Comparison of ENCODE assay signal across 28 mouse cellular contexts in genomic region chr6:91186934-91187333, GRCm38 (mm10). TPM values are rescaled to one million over a fixed set of nuclear protein-coding genes. Genes with fewer than 3 reads are reported as not detected.
DNase-seq lines count a peak whose midpoint lies in the region.
"Had no signal": no experiment of that assay in that cellular context is flagged by ENCODE, and none has a peak within 500 bp of the region (broad histone marks: within the 10 kb centered on the region; RNA-seq: fewer than 3 reads in every experiment).

No protein-coding gene starts in this region.

- peak; percentile 76 to 81 for DNase-seq in cerebellum, postnatal 10 days
- DNase-seq in cerebellum, adult 8-10 months = no peak
- DNase-seq in heart, adult 11 months = peak; percentile 92
- no peak for DNase-seq in heart, embryonic 10.5 days (ENCODE audit: low spot score)
- peak; percentile 42 for DNase-seq in left cerebral cortex, postnatal 4 days
- no peak for DNase-seq in left cerebral cortex, adult 11 months (ENCODE audit: low spot score)
- DNase-seq in fibroblast of lung, adult 2 months (ENCODE audit: low read depth) = peak; percentile 57
- no peak for DNase-seq in kidney, adult 18-20 months
- DNase-seq: adrenal gland, adult 2 months; cerebellum, adult 9-11 months; gastrocnemius, postnatal 25 days; heart, adult 2 months; kidney, adult 2 months; kidney, postnatal 4 days; lung, embryonic 14.5 days; right cerebral cortex, postnatal 4 days; thymus, adult 18-20 months had no signal

- H3K4me3 ChIP-seq in heart, embryonic 10.5 days = no peak overlapping the region
- H3K4me3 ChIP-seq: embryonic facial prominence, embryonic 12.5 days; erythroblast, embryonic 14.5 days; forebrain, embryonic 12.5 days; heart, adult 2 months; heart, embryonic 15.5 days; midbrain, embryonic 10.5 days; myocyte; neural tube, embryonic 12.5 days had no signal

- 80% methylated on average over 6 of the region's 6 CpGs for WGBS in heart, embryonic 10.5 days

- intact Hi-C loops in left cerebral cortex, postnatal 4 days (cut with DNase I) = no loop called here

- peaks cover 18% of the 10 kb centered on the region for H3K27me3 ChIP-seq in heart, embryonic 10.5 days (ENCODE audit: insufficient read depth, poor library complexity, severe bottlenecking)
- H3K27me3 ChIP-seq: embryonic facial prominence, embryonic 12.5 days; forebrain, embryonic 12.5 days; neural tube, embryonic 12.5 days had no signal

- H3K36me3 ChIP-seq in heart, embryonic 10.5 days = no peaks in the 10 kb centered on the region
- H3K36me3 ChIP-seq: embryonic facial prominence, embryonic 12.5 days; forebrain, embryonic 12.5 days; heart, embryonic 15.5 days; midbrain, embryonic 10.5 days; neural tube, embryonic 12.5 days had no signal

- H3K4me1 ChIP-seq in heart, embryonic 10.5 days = peaks cover 7% of the 10 kb centered on the region; the same call in 1 of the 2 replicates
- H3K4me1 ChIP-seq: neural tube, embryonic 12.5 days had no signal

- no peaks in the 10 kb centered on the region for H3K9me3 ChIP-seq in heart, embryonic 10.5 days
- H3K9me3 ChIP-seq: embryonic facial prominence, embryonic 12.5 days; forebrain, embryonic 12.5 days; heart, embryonic 15.5 days; midbrain, embryonic 10.5 days; neural tube, embryonic 12.5 days had no signal

- no peak overlapping the region; the same call in 1 of the 2 replicates for H3K27ac ChIP-seq in heart, embryonic 10.5 days
- H3K27ac ChIP-seq: embryonic facial prominence, embryonic 12.5 days; forebrain, embryonic 12.5 days; heart, adult 2 months; heart, embryonic 15.5 days; hindbrain, embryonic 14.5 days; kidney, postnatal 0 days; liver, embryonic 14.5 days; midbrain, embryonic 10.5 days; neural tube, embryonic 12.5 days; stomach, postnatal 0 days had no signal

RNA-seq across cellular contexts. Expression of gene Fbln2, which starts 25.3 kb away (rescaled TPM):
- polyA plus RNA-seq in heart, embryonic 10.5 days (2016; fragmentation: Nextera tagmentation; extraction: Ambion mirVana) = 99.3 and 114 TPM in 2 replicates
- total RNA-seq in left cerebral cortex, postnatal 4 days (2021) = 10 to 100 TPM; 15.3 to 17.5 TPM

RNA-seq across cellular contexts. Expression of gene Hdac11, which starts 30.5 kb away (rescaled TPM):
- 6.4 and 6.8 TPM in 2 replicates for polyA plus RNA-seq in heart, embryonic 10.5 days (2016; fragmentation: Nextera tagmentation; extraction: Ambion mirVana)
- 10 to 100 TPM; 67.9 to 78.2 TPM for total RNA-seq in left cerebral cortex, postnatal 4 days (2021)

Comparison
In these comparisons a context has a peak if more than half of its experiments do, and no peak if none do; other contexts are left out.
1. DNase-seq: peak in cerebellum, postnatal 10 days (2 of 2), heart, adult 11 months (single experiment), left cerebral cortex, postnatal 4 days (single experiment) and fibroblast of lung, adult 2 months (single experiment); none in cerebellum, adult 8-10 months (single experiment), heart, embryonic 10.5 days (single experiment), left cerebral cortex, adult 11 months (single experiment) and kidney, adult 18-20 months (single experiment).